Mouse (Mus musculus) liver, adult 2 months (tissue): ENCODE measurements at regions not wholly inside any gene's neighbourhood (a gene's known extent, or its start where the extent isn't known, plus 50 kb on each side); places are given as distances from the start of the nearest gene placed in this dataset.

Source experiments
- DNase-seq: peaks from one replicate; pipeline ENCODE4 v3.0.0-alpha.2; 2011; ENCODE audit warnings: low read depth, low spot score; ENCODE audit errors: extremely low read depth
- H3K27ac ChIP-seq: fragments of 200-500 bp; replicated peaks from 2 replicates; pipeline ENCODE4 v1.5.1; 2012; ENCODE audit warnings: low read depth, mild to moderate bottlenecking, control low read depth, inconsistent platforms, low read length; ENCODE audit not compliant: insufficient read depth
- H3K27me3 ChIP-seq: fragments of 200-500 bp; 2 replicates; pipeline ENCODE4 v1.6.1; 2012; ENCODE audit warnings: mild to moderate bottlenecking, moderate library complexity, low read length, inconsistent platforms; ENCODE audit not compliant: control insufficient read depth, insufficient read depth
- H3K36me3 ChIP-seq: fragments of 200-500 bp; 2 replicates; pipeline ENCODE4 v1.6.1; 2012; ENCODE audit warnings: low read length, inconsistent platforms; ENCODE audit not compliant: control insufficient read depth, insufficient read depth
- H3K4me1 ChIP-seq: fragments of 200-500 bp; 2 replicates; pipeline ENCODE4 v1.6.1; 2011; ENCODE audit warnings: low read length; ENCODE audit not compliant: control insufficient read depth, insufficient read depth
- H3K4me3 ChIP-seq: fragments of 200-500 bp; 2 replicates; pipeline ENCODE4 v1.5.1; 2011; ENCODE audit warnings: low read depth, mild to moderate bottlenecking, control low read depth, low read length, moderate library complexity; ENCODE audit not compliant: insufficient read depth
- H3K79me2 ChIP-seq: fragments of 200-500 bp; 2 replicates; pipeline ENCODE4 v1.6.1; 2012; ENCODE audit warnings: inconsistent platforms, mild to moderate bottlenecking, low read length, moderate library complexity; ENCODE audit not compliant: control insufficient read depth, insufficient read depth
- H3K9ac ChIP-seq: fragments of 200-500 bp; 2 replicates; pipeline ENCODE4 v1.6.1; 2012; ENCODE audit warnings: low read depth, mild to moderate bottlenecking, control low read depth, inconsistent platforms, low read length
- CTCF ChIP-seq: fragments of 200-500 bp; IDR thresholded peaks from 2 replicates; pipeline ENCODE4 v1.5.1; 2011; ENCODE audit warnings: low read depth, low read length, control low read depth
- POLR2A ChIP-seq: fragments of 200-500 bp; IDR thresholded peaks from 2 replicates; pipeline ENCODE4 v1.6.1; 2011; ENCODE audit warnings: low read length, control low read depth; ENCODE audit not compliant: insufficient read depth; ENCODE audit errors: extremely low read depth
- WGBS: fragments of 180-500 bp; shearing (Covaris S2); methylation state at CpG from one replicate; pipeline ENCODE4 v1.1.7; 2018; 5-methylcytosine and 5-hydroxymethylcytosine counted together

DNA sequence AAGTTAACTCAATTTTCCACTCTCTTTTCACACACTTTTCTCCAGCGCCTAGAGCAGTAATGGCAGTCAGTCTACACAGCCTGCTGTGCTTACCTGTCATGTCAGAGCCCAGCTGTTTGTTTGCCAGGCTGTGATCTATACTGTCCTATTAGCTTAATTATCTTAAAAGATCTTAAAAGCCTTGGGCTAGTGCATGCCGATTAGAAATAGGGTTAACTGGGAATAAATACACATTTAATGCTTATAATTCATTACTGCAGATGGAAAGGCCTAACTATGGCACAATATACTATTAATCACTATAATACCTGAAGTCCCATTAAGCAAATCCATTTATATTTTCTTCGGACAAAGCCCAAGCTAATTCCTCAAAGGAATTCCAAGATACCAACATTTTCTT lies 523.6 kb upstream of the Adamts16 start:
- WGBS, result 77% methylated on average over 3 of the region's 3 CpGs
- H3K4me1 ChIP-seq, result no peaks in the 10 kb centered on the region
- no peak for DNase-seq
- no peaks in the 10 kb centered on the region for H3K27me3 ChIP-seq
- H3K27ac ChIP-seq, result no peak overlapping the region
- H3K4me3 ChIP-seq, result no peak overlapping the region
- H3K79me2 ChIP-seq, result no peaks in the 10 kb centered on the region
- no peak for TF ChIP-seq POLR2A
- TF ChIP-seq CTCF, result no peak
- H3K9ac ChIP-seq, result no peak overlapping the region
- no peaks in the 10 kb centered on the region for H3K36me3 ChIP-seq

DNA sequence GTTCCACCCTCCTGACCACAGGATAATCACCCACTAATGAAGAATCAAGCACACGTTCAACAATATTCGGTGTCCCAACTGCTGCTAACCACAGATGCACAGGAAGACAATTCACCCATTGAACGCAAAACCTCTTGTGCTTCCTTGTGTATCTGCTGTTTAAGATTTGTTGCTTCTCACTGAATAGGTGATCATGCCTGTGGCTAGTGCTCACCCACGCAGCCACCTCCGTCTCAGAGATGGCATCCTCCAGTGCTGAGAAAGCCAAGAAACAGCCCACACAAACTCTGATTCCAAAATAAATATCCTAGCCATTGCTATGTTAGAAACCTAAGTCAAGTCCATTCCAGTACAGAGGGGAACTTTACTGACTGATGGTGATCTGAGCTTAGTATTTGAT lies 520.7 kb upstream of the Adamts16 start:
- Histone ChIP-seq H3K9ac (no peak overlapping the region), H3K27ac (no peak overlapping the region), H3K4me1 (no peaks in the 10 kb centered on the region), H3K79me2 (no peaks in the 10 kb centered on the region), H3K36me3 (no peaks in the 10 kb centered on the region), H3K4me3 (no peak overlapping the region), H3K27me3 (no peaks in the 10 kb centered on the region)
- no peak for DNase-seq
- TF ChIP-seq CTCF (no peak), POLR2A (no peak)
- 79% methylated on average over 5 of the region's 5 CpGs for WGBS

DNA sequence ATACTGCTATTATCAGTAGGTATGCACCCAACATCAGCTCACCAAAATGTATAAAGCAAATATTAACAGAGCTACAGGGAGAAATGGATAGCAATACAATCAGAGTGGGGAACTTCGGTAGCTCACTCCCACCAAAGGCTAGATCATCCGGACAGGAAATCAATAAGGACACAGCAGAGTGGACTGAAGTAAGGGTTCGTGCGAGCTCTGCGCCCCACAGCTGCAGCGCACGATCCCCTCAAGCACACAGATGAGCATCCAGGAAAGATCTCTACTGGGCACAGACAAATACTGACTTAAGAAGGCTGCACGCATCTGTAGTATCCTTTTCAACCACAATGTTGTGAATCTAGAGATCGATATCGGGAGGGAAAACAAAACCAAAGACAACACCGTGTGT lies 517.5 kb upstream of the Adamts16 start:
- TF ChIP-seq POLR2A (no peak), CTCF (no peak)
- no peaks in the 10 kb centered on the region for H3K27me3 ChIP-seq
- H3K27ac ChIP-seq, result no peak overlapping the region
- no peak overlapping the region for H3K9ac ChIP-seq
- peak overlapping the region; percentile 8; the same call in 1 of the 2 replicates for H3K4me3 ChIP-seq
- no peak for DNase-seq
- no peaks in the 10 kb centered on the region for H3K36me3 ChIP-seq
- H3K79me2 ChIP-seq, result no peaks in the 10 kb centered on the region
- WGBS, result 18% methylated on average over 11 of the region's 11 CpGs
- no peaks in the 10 kb centered on the region for H3K4me1 ChIP-seq

DNA sequence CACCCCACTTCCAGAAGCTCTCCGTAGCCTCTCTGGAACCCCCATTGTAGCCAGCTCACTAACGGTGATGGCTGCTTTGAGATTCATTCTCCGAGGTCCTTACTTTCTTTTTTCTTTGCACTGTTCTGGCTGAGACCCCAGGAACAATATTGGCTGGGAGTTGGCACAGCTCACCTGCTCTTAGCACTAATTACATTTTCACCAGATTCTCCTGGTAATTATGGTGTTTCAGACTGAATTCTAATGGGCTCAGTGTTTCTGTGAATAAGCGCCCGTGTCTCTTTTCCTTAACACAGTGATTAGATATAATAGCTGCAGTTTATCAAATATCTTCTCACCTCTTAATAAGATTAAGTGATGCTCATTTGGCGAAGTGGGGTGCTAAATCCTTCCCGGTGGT lies 509.2 kb upstream of the Adamts16 start:
- 90% methylated on average over 7 of the region's 7 CpGs for WGBS
- H3K9ac ChIP-seq, result no peak overlapping the region
- no peak overlapping the region for H3K27ac ChIP-seq
- no peak for DNase-seq
- no peaks in the 10 kb centered on the region for H3K36me3 ChIP-seq
- H3K27me3 ChIP-seq, result no peaks in the 10 kb centered on the region
- H3K4me3 ChIP-seq, result no peak overlapping the region
- TF ChIP-seq CTCF (no peak), POLR2A (no peak)
- H3K79me2 ChIP-seq, result no peaks in the 10 kb centered on the region
- no peaks in the 10 kb centered on the region for H3K4me1 ChIP-seq

DNA sequence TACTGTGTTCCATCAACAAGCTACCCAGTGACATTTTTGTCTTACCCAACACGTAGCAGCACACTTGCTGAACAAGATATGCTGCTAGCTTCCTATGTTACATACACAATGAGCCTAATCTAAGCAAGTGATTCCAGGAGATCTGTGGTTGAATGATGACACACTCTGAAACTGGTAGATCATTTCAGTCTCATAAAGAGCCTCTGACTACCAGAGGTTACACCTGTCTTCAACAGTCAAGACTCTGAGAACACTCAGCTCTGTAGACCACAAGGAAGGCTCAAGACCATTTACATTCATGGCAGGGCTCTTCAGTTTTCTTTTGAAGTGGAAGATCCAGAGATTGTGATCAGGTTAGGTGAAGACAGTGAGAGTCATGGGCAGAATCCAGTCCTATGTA lies 501.3 kb upstream of the Adamts16 start:
- Histone ChIP-seq H3K27ac (no peak overlapping the region), H3K4me1 (no peaks in the 10 kb centered on the region), H3K27me3 (no peaks in the 10 kb centered on the region), H3K4me3 (no peak overlapping the region), H3K9ac (no peak overlapping the region), H3K36me3 (no peaks in the 10 kb centered on the region), H3K79me2 (no peaks in the 10 kb centered on the region)
- WGBS, result 72% methylated on average over 1 of the region's 1 CpGs
- DNase-seq, result no peak
- TF ChIP-seq CTCF (no peak), POLR2A (no peak)

DNA sequence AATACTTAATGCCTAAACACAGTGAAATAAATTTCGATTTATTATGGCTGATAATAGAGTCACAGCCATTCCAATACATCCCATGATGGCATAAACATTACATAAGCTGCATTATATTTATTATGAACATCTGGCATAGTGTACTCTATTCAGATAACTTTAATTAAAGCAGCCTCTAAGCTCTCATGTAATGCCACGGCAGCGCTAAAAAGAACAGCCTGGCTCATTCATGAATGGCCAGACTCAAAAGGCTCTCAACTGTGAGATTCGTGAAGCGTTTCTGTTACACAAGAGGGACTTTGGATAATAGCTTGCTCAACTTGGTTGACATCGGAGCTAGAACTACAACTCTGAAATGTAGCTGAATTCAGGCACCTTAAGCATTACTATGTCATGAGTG lies 497.1 kb upstream of the Adamts16 start:
- H3K27ac ChIP-seq, result no peak overlapping the region
- no peaks in the 10 kb centered on the region for H3K4me1 ChIP-seq
- H3K9ac ChIP-seq, result no peak overlapping the region
- H3K27me3 ChIP-seq, result no peaks in the 10 kb centered on the region
- DNase-seq, result no peak
- TF ChIP-seq CTCF, result no peak
- no peak for TF ChIP-seq POLR2A
- 57% methylated on average over 6 of the region's 6 CpGs for WGBS
- no peak overlapping the region for H3K4me3 ChIP-seq
- H3K36me3 ChIP-seq, result no peaks in the 10 kb centered on the region
- no peaks in the 10 kb centered on the region for H3K79me2 ChIP-seq

DNA sequence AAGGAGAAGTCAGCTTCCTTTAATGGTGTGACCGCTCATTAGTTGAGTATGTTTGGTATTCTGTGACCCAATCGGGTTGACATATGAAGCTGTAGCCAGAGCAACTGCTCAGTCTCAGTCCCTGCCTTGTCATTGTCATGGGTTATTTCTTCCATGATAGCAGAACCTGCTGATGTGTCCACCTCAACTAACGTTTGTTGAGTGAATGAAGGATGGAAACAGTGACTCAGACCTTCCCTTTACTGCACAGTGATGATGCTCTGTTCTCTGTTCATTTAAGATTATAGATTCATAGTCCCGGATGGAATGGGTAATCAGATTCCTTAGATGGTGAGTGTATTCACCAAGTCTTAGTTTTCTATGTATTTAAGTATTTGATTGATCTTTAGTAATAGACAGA lies 493.3 kb upstream of the Adamts16 start:
- Histone ChIP-seq H3K9ac (no peak overlapping the region), H3K27ac (no peak overlapping the region), H3K4me3 (no peak overlapping the region), H3K4me1 (no peaks in the 10 kb centered on the region), H3K79me2 (no peaks in the 10 kb centered on the region), H3K27me3 (no peaks in the 10 kb centered on the region), H3K36me3 (no peaks in the 10 kb centered on the region)
- no peak for TF ChIP-seq POLR2A
- no peak for TF ChIP-seq CTCF
- DNase-seq, result no peak
- 84% methylated on average over 4 of the region's 4 CpGs for WGBS
